Mouse (Mus musculus): ENCODE results near the gene Tns3.

The Tns3 gene

GRCm38 (mm10) chr11:8651448-8652035 is 12.8 kb downstream of the Tns3 start:
- no peak for DNase-seq (ENCODE audit: inconsistent ontology term)

- DNase-seq (ENCODE audit: inconsistent ontology term): no peak
These were observed 18.7 kb downstream of the Tns3 start for GRCm38 (mm10) chr11:8645609-8646008.

- DNase-seq (ENCODE audit: inconsistent ontology term): no peak
These were observed 20.1 kb downstream of the Tns3 start for GRCm38 (mm10) chr11:8644272-8644671.

- DNase-seq (ENCODE audit: inconsistent ontology term): no peak
These were observed 22.6 kb downstream of the Tns3 start for GRCm38 (mm10) chr11:8641634-8642277.

GRCm38 (mm10) chr11:8639726-8640125 is 24.6 kb downstream of the Tns3 start:
- DNase-seq (ENCODE audit: inconsistent ontology term): no peak

- DNase-seq (ENCODE audit: inconsistent ontology term): no peak
These were observed 25.2 kb downstream of the Tns3 start for GRCm38 (mm10) chr11:8639007-8639718.

GRCm38 (mm10) chr11:8637469-8638447 is 26.6 kb downstream of the Tns3 start:
- no peak for DNase-seq (ENCODE audit: inconsistent ontology term)

GRCm38 (mm10) chr11:8636680-8637079 is 27.7 kb downstream of the Tns3 start:
- no peak for DNase-seq (ENCODE audit: inconsistent ontology term)

GRCm38 (mm10) chr11:8635778-8636177 is 28.6 kb downstream of the Tns3 start:
- DNase-seq (ENCODE audit: inconsistent ontology term): no peak

GRCm38 (mm10) chr11:8634728-8635410 is 29.5 kb downstream of the Tns3 start:
- DNase-seq (ENCODE audit: inconsistent ontology term): no peak

- no peak for DNase-seq (ENCODE audit: inconsistent ontology term)
These were observed 32.2 kb downstream of the Tns3 start for GRCm38 (mm10) chr11:8632163-8632562.

GRCm38 (mm10) chr11:8629862-8630390 is 34.4 kb downstream of the Tns3 start:
- DNase-seq (ENCODE audit: inconsistent ontology term): no peak

GRCm38 (mm10) chr11:8629326-8629725 is 35.0 kb downstream of the Tns3 start:
- DNase-seq (ENCODE audit: inconsistent ontology term): no peak

- peak; percentile 68 for DNase-seq (ENCODE audit: inconsistent ontology term)
These were observed 35.5 kb downstream of the Tns3 start for GRCm38 (mm10) chr11:8628846-8629253.

GRCm38 (mm10) chr11:8627156-8627555 is 37.2 kb downstream of the Tns3 start:
- DNase-seq (ENCODE audit: inconsistent ontology term): no peak

GRCm38 (mm10) chr11:8626715-8627114 is 37.6 kb downstream of the Tns3 start:
- no peak for DNase-seq (ENCODE audit: inconsistent ontology term)

- DNase-seq (ENCODE audit: inconsistent ontology term): no peak
These were observed 38.3 kb downstream of the Tns3 start for GRCm38 (mm10) chr11:8625915-8626604.

- no peak for DNase-seq (ENCODE audit: inconsistent ontology term)
These were observed 38.9 kb downstream of the Tns3 start for GRCm38 (mm10) chr11:8625451-8625850.

GRCm38 (mm10) chr11:8624179-8624886 is 40.0 kb downstream of the Tns3 start:
- peak; percentile 86 for DNase-seq (ENCODE audit: inconsistent ontology term)

- no peak for DNase-seq (ENCODE audit: inconsistent ontology term)
These were observed 40.5 kb downstream of the Tns3 start for GRCm38 (mm10) chr11:8623852-8624178.

All from Muller cell, postnatal 12 days (primary cell).